Mouse (Mus musculus): ENCODE data around the gene Tfeb. TPM values are rescaled to one million over a fixed set of nuclear protein-coding genes. Genes with fewer than 3 reads are reported as not detected.

Tfeb gene
- total and polyA plus RNA-seq, 3 experiments = 29.1 to 49.3 (median 39.9) TPM

DNA sequence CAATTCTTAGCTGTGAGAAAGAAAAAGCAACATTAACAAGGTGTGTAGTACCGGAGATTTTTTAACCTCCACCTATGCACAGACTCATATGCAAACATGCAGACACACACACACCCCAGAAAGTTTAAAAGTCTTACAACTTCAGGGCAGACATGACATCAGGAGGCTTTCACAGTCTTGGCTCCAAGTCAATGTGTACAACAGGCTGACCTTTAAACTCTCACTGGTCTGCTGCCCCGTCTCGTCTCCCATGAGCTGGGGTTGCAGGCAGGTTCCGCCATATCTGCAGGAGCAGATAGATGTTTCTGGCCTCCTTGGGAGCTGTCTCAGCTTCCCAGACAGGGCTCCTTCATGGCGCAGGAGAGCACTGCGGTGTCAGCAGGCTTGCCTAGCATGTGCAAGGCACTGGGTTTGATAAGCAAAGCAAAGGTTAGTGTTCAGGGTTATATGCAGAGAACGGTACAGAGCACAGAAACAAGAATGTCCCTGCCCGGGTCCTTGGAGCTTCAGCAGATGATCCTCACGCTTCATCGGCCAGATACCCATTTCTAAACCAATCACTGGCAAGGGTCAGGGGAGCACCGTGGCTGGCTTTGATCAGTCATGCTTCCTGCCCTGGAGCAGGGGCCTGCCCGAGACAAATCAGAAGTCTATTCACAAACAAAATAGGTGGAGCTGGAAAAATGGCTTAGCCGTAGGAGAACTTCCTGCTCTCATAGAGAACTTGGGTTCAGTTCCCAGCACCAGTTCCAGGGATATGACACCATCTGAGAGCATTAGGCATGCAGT lies 68.4 kb downstream of the Tfeb start:
- TF ChIP-seq TBP (conservative IDR thresholded peaks at IDR 0.05; ENCODE audit: low read depth, low read length) (no peak), ZKSCAN1 (IDR thresholded peaks at IDR 0.05; ENCODE audit: borderline replicate concordance, low read depth, low read length) (no peak), TCF12 (IDR thresholded peaks at IDR 0.05; ENCODE audit: low read depth, low read length) (no peak), HCFC1 (IDR thresholded peaks at IDR 0.05; ENCODE audit: low read depth, low read length) (no peak), BHLHE40 (IDR thresholded peaks at IDR 0.05; ENCODE audit: low read depth, low read length) (no peak), USF1 (IDR thresholded peaks at IDR 0.05; ENCODE audit: low read depth, low read length) (no peak), MAZ (IDR thresholded peaks at IDR 0.05; ENCODE audit: low read depth, low read length) (no peak), EP300 (IDR thresholded peaks at IDR 0.05; ENCODE audit: low read length) (no peak), CHD1 (IDR thresholded peaks at IDR 0.05; ENCODE audit: low read depth, low read length) (no peak), ZC3H11A (IDR thresholded peaks at IDR 0.05; ENCODE audit: low read depth, low read length) (no peak), CHD2 (IDR thresholded peaks at IDR 0.05; ENCODE audit: low read length) (no peak), GABPA (IDR thresholded peaks at IDR 0.05; ENCODE audit: insufficient replicate concordance, low read depth, low read length) (no peak), MEF2A (IDR thresholded peaks at IDR 0.05; ENCODE audit: borderline replicate concordance, low read depth, low read length) (no peak), KAT2A (IDR thresholded peaks at IDR 0.05; ENCODE audit: insufficient replicate concordance, low read length) (no peak), SMC3 (IDR thresholded peaks at IDR 0.05; ENCODE audit: low read depth, low read length) (no peak)
- H3K36me3 ChIP-seq (replicated peaks in 1 of 2; ENCODE audit: control insufficient read depth in 1 of 2, insufficient read depth in 1 of 2, low read length in 1 of 2) = no peaks in the 10 kb centered on the region
- H3K27me3 ChIP-seq (replicated peaks) = no peaks in the 10 kb centered on the region
- no peaks in the 10 kb centered on the region for H3K9me3 ChIP-seq (replicated peaks; ENCODE audit: low read length)
- in situ Hi-C loops (cut with MboI; ENCODE audit: low pct_ligation_motif_present, low pct_unique_long_range_greater_than_20kb, low sequenced_read_pairs) = no loop called here
- H3K4me3 ChIP-seq (replicated peaks in 1 of 3; ENCODE audit: low read depth in 2 of 3, low read length in 2 of 3, poor library complexity in 1 of 3) = no peak overlapping the region
- no peak overlapping the region for H3K27ac ChIP-seq (ENCODE audit: insufficient read depth, low read depth)
- dilution Hi-C loops (cut with MboI; ENCODE audit: extremely low pct_ligation_motif_present, extremely low pct_unique_long_range_greater_than_20kb, low sequenced_read_pairs) = no loop called here
- H3K79me2 ChIP-seq (replicated peaks; ENCODE audit: control insufficient read depth, extremely low read depth, insufficient read depth, poor library complexity, severe bottlenecking) = no peaks in the 10 kb centered on the region
- H3K4me2 ChIP-seq (ENCODE audit: insufficient read depth, low read depth, poor library complexity, severe bottlenecking) = no peak overlapping the region
- DNase-seq (ENCODE audit: extremely low read depth) = no peak
- H3K4me1 ChIP-seq (ENCODE audit: control insufficient read depth in 1 of 2, insufficient read depth in 2 of 2) = no peaks in the 10 kb centered on the region
- no peak overlapping the region for H3K9ac ChIP-seq (ENCODE audit: insufficient read depth, low read depth)

DNA sequence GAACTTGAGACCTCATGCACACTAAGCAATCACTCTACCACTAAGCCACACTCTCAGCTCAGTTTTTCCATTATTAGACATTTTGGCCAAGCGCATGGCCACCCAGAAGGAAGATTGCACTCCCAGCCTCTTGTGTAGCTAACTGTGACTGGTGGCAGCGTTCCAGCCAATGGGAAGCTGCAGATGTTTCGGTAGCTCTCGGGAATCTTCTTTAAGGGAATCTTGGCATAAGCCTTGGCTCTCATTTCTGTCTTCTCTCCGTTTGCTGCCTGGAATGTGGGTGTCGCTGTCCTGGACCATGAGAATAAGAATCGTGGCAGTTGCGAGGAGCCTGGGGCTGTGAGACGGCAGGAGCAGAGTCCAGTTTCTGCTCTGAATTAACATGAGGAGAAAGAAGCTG lies 69.4 kb downstream of the Tfeb start:
- no peak overlapping the region for H3K27ac ChIP-seq (ENCODE audit: insufficient read depth, low read depth)
- no peaks in the 10 kb centered on the region for H3K36me3 ChIP-seq (replicated peaks in 1 of 2; ENCODE audit: control insufficient read depth in 1 of 2, insufficient read depth in 1 of 2, low read length in 1 of 2)
- dilution Hi-C loops (cut with MboI; ENCODE audit: extremely low pct_ligation_motif_present, extremely low pct_unique_long_range_greater_than_20kb, low sequenced_read_pairs) (no loop called here), in situ Hi-C loops (cut with MboI; ENCODE audit: low pct_ligation_motif_present, low pct_unique_long_range_greater_than_20kb, low sequenced_read_pairs) (no loop called here)
- no peak overlapping the region for H3K4me3 ChIP-seq (replicated peaks in 1 of 3; ENCODE audit: low read depth in 2 of 3, low read length in 2 of 3, poor library complexity in 1 of 3)
- no peak for DNase-seq (ENCODE audit: extremely low read depth)
- TF ChIP-seq CHD2 (IDR thresholded peaks at IDR 0.05; ENCODE audit: low read length) (no peak), ZNF384 (IDR thresholded peaks at IDR 0.05; ENCODE audit: low read depth, low read length) (no peak), CTCF (conservative IDR thresholded peaks at IDR 0.05 in 1 of 2, IDR thresholded peaks at IDR 0.05 in 1 of 2; ENCODE audit: low read depth in 2 of 2, low read length in 2 of 2) (no peak), USF2 (conservative IDR thresholded peaks at IDR 0.05; ENCODE audit: low read depth, low read length) (no peak), CHD1 (IDR thresholded peaks at IDR 0.05; ENCODE audit: low read depth, low read length) (no peak), JUN (IDR thresholded peaks at IDR 0.05; ENCODE audit: insufficient read depth, low read depth, low read length) (no peak), SIN3A (IDR thresholded peaks at IDR 0.05; ENCODE audit: low read length) (no peak), ZKSCAN1 (IDR thresholded peaks at IDR 0.05; ENCODE audit: borderline replicate concordance, low read depth, low read length) (no peak), GABPA (IDR thresholded peaks at IDR 0.05; ENCODE audit: insufficient replicate concordance, low read depth, low read length) (no peak), ZC3H11A (IDR thresholded peaks at IDR 0.05; ENCODE audit: low read depth, low read length) (no peak), MEF2A (IDR thresholded peaks at IDR 0.05; ENCODE audit: borderline replicate concordance, low read depth, low read length) (no peak)
- no peaks in the 10 kb centered on the region for H3K9me3 ChIP-seq (replicated peaks; ENCODE audit: low read length)
- no peaks in the 10 kb centered on the region for H3K4me1 ChIP-seq (ENCODE audit: control insufficient read depth in 1 of 2, insufficient read depth in 2 of 2)
- no peak overlapping the region for H3K4me2 ChIP-seq (ENCODE audit: insufficient read depth, low read depth, poor library complexity, severe bottlenecking)
- H3K79me2 ChIP-seq (replicated peaks; ENCODE audit: control insufficient read depth, extremely low read depth, insufficient read depth, poor library complexity, severe bottlenecking) = no peaks in the 10 kb centered on the region
- no peaks in the 10 kb centered on the region for H3K27me3 ChIP-seq (replicated peaks)
- H3K9ac ChIP-seq (ENCODE audit: insufficient read depth, low read depth) = no peak overlapping the region

Data from CH12.LX (cell line).